Mouse (Mus musculus) limb, embryonic 10.5 days (tissue): ENCODE measurements at regions not wholly inside any gene's neighbourhood (a gene's known extent, or its start where the extent isn't known, plus 50 kb on each side); places are given as distances from the start of the nearest gene placed in this dataset.

Source experiments
- DNase-seq: peaks from one replicate; pipeline ENCODE4 v3.0.0-alpha.2; 2017; ENCODE audit warnings: low spot score
- H3K27ac ChIP-seq: fragments of 300-500 bp; sonication (generic); 2 replicates; pipeline ENCODE4 v1.5.1; 2016; ENCODE audit warnings: mild to moderate bottlenecking
- H3K27me3 ChIP-seq: fragments of 300-500 bp; sonication (generic); 2 replicates; pipeline ENCODE4 v1.6.1; 2016; ENCODE audit warnings: low read depth, mild to moderate bottlenecking; ENCODE audit not compliant: poor library complexity, severe bottlenecking
- H3K36me3 ChIP-seq: fragments of 300-500 bp; sonication (generic); 2 replicates; pipeline ENCODE4 v1.6.1; 2016; ENCODE audit warnings: mild to moderate bottlenecking, moderate library complexity
- H3K4me1 ChIP-seq: fragments of 300-500 bp; sonication (generic); 2 replicates; pipeline ENCODE4 v1.6.1; 2016
- H3K4me3 ChIP-seq: fragments of 300-500 bp; sonication (generic); 2 replicates; pipeline ENCODE4 v1.5.1; 2016; ENCODE audit warnings: mild to moderate bottlenecking, moderate library complexity
- H3K9me3 ChIP-seq: fragments of 300-500 bp; sonication (generic); replicated peaks from 2 replicates; pipeline ENCODE4 v1.6.1; 2016; ENCODE audit warnings: mild to moderate bottlenecking
- WGBS: fragments of 180-500 bp; shearing (Covaris S2); methylation state at CpG from one replicate; pipeline ENCODE4 v1.1.7; 2016; 5-methylcytosine and 5-hydroxymethylcytosine counted together

DNA sequence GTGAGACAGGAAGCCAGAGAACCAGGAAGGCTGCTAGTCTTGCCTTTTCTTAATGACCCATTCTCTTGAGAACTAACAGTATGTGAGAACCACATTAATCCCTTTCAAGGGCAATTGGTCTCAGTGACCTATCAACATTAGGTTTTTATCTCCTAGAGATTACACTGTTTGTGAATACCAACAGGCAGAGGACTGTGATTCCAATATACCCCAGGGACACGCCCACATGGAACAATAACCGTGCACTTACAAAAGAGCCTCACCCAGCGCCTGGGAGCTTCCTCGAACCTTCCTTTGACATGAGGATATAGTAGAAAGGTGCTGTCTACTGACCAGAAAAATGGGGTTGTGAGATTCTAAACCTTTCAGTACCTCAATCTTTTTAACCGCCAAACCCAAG is 157.6 kb upstream of the Kif2a start:
- no peaks in the 10 kb centered on the region for H3K9me3 ChIP-seq
- WGBS, result 93% methylated on average over 5 of the region's 5 CpGs

GRCm38 (mm10) chr13:107177595-107177994 is 155.7 kb upstream of the Kif2a start:
- no peak overlapping the region for H3K27ac ChIP-seq
- no peaks in the 10 kb centered on the region for H3K36me3 ChIP-seq
- DNase-seq, result no peak
- 94% methylated on average over 7 of the region's 7 CpGs for WGBS
- no peak overlapping the region for H3K4me3 ChIP-seq
- no peaks in the 10 kb centered on the region for H3K27me3 ChIP-seq
- H3K9me3 ChIP-seq, result no peaks in the 10 kb centered on the region
- H3K4me1 ChIP-seq, result peaks cover 9% of the 10 kb centered on the region; the same call in 1 of the 2 replicates

More for the DNA sequence above, 157.6 kb upstream of the Kif2a start:
- Histone ChIP-seq H3K27ac (no peak overlapping the region), H3K4me3 (no peak overlapping the region), H3K27me3 (no peaks in the 10 kb centered on the region), H3K4me1 (peaks cover 9% of the 10 kb centered on the region; the same call in 1 of the 2 replicates), H3K36me3 (no peaks in the 10 kb centered on the region)
- no peak for DNase-seq

DNA sequence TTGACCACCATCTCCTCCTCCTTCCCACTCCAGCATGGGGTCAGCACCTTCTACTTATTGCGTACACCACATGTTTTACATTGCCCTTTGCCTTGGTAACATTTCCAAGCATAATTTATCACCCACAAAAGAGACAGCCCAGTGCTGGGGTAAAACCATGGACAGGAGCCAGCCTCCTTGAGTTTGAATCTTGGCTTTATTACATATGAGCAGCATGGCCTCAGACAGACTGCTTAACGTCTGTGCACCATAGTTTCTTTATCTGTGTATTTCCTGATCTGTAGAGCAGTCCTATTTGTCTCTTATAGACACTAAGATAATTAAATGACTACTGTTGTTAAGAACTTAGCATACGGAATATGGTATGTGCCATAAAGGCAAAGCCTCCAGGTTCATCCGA is 154.0 kb upstream of the Kif2a start:
- H3K36me3 ChIP-seq, result no peaks in the 10 kb centered on the region
- H3K9me3 ChIP-seq, result no peaks in the 10 kb centered on the region
- peaks cover 9% of the 10 kb centered on the region; the same call in 1 of the 2 replicates for H3K4me1 ChIP-seq
- no peak overlapping the region for H3K4me3 ChIP-seq
- no peak for DNase-seq
- H3K27ac ChIP-seq, result no peak overlapping the region
- H3K27me3 ChIP-seq, result no peaks in the 10 kb centered on the region
- WGBS, result 69% methylated on average over 4 of the region's 4 CpGs

DNA sequence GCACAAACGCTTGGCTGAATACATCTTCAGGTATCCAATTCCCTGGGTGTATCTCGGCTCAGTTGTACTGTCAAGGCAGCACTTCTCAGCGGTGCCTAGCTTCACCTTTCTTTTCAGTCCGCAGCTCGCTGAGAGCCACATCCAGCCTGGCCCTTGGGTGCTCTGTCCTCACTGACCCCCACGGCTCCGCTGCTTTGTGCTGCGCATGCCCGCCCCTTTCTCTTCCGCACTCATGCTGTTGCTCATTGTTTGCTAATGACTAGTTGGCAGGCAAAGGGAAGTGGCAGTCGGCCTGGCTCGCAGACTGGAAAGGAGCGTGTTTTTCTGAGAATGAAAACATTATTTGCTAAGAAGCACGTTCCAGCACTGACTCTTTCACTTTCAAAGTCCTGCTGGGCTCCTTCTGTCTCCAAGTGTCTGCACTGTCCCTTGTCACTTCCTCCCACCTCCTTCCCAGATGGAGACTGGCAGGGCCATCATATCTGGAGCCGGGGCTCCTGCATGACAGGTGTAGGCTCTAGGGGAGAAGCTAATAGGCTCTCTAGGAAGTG is 146.7 kb upstream of the Kif2a start:
- Histone ChIP-seq H3K27ac (peak overlapping the region; percentile 46; the same call in 1 of the 2 replicates), H3K27me3 (peaks cover 6% of the 10 kb centered on the region; the same call in 1 of the 2 replicates), H3K4me3 (peak overlapping the region; percentile 40), H3K36me3 (no peaks in the 10 kb centered on the region), H3K9me3 (no peaks in the 10 kb centered on the region), H3K4me1 (peaks cover 10% of the 10 kb centered on the region)
- peak; percentile 45 for DNase-seq
- 25% methylated on average over 15 of the region's 15 CpGs for WGBS

DNA sequence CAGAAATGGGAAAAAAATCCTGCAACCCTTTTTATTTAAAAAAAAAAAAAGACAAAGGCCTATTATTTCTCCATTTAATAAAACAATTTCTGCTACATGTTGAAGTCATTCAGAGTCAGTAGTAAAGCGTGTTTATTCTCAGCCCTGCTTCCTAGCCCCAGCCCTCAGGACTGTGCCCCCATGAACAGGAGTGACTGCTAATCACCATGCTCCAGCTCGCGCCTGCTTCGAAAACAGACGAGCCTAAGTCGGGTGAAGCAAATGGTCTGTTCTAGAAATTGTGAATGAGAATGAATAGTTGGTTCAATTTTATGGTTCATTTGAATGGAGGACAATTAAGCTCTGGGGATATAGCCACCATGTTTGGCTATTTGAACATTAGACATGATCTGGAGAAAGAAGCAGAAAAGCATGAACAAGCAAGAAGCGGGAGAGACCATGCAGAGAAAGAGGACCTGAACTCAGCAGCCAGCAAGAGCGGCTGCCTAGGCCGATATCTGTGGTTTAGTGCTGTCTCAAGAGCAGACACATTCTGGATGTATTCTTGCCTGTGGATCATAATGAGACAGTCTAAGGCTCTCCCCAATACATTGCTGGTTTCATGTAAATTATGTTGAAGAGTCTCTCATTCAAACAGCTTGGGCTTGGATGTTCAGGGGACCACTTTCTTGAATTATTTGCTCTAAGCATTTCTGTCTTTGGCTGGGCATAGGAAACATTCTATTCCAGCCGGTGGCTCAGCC is 146.1 kb upstream of the Kif2a start:
- DNase-seq, result no peak
- H3K9me3 ChIP-seq, result no peaks in the 10 kb centered on the region
- peak overlapping the region; percentile 46; the same call in 1 of the 2 replicates for H3K27ac ChIP-seq
- 80% methylated on average over 10 of the region's 10 CpGs for WGBS
- H3K27me3 ChIP-seq, result peaks cover 6% of the 10 kb centered on the region; the same call in 1 of the 2 replicates
- peak overlapping the region; percentile 40 for H3K4me3 ChIP-seq
- peaks cover 10% of the 10 kb centered on the region for H3K4me1 ChIP-seq
- no peaks in the 10 kb centered on the region for H3K36me3 ChIP-seq

DNA sequence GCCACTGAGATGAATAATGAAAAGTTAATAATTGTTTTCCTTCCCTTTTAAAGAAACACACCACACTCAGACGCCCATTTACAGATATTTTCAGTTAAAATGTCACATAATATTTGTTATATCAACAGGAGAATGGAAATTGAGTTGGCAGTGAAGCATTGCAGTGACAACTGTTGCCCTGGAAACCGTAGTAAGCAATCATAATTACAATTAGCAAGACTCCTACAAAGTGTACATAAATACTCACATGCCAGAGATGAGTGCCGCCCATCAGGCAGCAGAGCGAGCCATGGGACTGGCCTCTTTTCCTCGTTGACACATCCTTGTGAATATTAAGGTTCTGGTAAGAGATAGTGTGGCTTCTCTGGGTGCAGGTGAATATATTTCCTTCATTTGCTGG is 129.6 kb upstream of the Kif2a start:
- Histone ChIP-seq H3K4me3 (no peak overlapping the region), H3K27ac (no peak overlapping the region), H3K9me3 (no peaks in the 10 kb centered on the region), H3K27me3 (no peaks in the 10 kb centered on the region), H3K36me3 (no peaks in the 10 kb centered on the region), H3K4me1 (no peaks in the 10 kb centered on the region)
- no peak for DNase-seq
- WGBS, result 88% methylated on average over 5 of the region's 5 CpGs

- no peak overlapping the region for H3K4me3 ChIP-seq
- H3K27ac ChIP-seq, result no peak overlapping the region
- no peaks in the 10 kb centered on the region for H3K36me3 ChIP-seq
- no peaks in the 10 kb centered on the region for H3K27me3 ChIP-seq
- WGBS, result 81% methylated on average over 4 of the region's 4 CpGs
- no peaks in the 10 kb centered on the region for H3K4me1 ChIP-seq
- no peak for DNase-seq
- no peaks in the 10 kb centered on the region for H3K9me3 ChIP-seq
Measured at GRCm38 (mm10) chr13:107141209-107141608, 119.3 kb upstream of the Kif2a start.

DNA sequence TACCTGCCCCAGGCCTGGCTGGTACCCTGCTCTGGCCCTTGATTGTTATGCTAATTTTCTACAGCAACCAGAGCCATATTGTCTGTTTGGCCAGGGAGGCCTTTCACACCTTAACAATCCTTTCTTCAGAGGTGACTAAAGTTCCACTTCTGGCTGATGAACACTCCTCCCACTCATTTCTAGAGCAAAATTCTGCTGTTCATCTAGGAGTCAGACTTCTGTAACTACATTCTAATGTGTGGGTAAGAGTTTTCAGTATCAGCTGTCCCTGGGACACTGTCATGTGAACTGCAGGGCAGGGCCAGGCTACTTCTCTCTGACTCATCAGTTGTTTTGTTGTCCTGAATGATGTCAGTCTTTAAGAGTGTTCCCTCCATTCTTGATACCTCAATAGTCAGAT is 112.2 kb upstream of the Kif2a start:
- Histone ChIP-seq H3K4me3 (no peak overlapping the region), H3K27ac (no peak overlapping the region), H3K9me3 (no peaks in the 10 kb centered on the region), H3K4me1 (no peaks in the 10 kb centered on the region), H3K36me3 (no peaks in the 10 kb centered on the region), H3K27me3 (no peaks in the 10 kb centered on the region)
- DNase-seq, result no peak

DNA sequence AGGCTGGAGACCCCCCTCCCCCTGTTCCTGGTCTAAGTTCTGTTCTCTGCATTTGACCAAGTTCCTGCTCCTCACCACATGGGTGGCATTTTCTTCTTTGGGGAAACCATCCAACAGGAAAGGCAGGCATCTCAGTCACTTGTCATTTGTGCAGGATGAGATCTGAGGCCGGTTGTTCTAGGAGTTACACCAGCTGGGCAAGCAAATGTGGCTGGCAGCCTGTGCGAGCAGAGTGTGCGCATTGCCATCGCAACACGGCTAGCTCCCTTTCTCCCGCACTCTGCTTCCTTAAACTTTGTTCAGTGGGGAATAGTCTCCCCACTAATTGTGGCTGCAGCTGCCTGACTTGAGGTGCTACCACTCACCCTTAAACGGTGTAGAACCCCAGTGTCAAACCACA is 104.7 kb upstream of the Kif2a start:
- peaks cover 3% of the 10 kb centered on the region; the same call in 1 of the 2 replicates for H3K4me1 ChIP-seq
- no peak for DNase-seq
- 94% methylated on average over 7 of the region's 7 CpGs for whole genome bisulfite sequencing
- no peaks in the 10 kb centered on the region for H3K36me3 ChIP-seq
- no peak overlapping the region for H3K4me3 ChIP-seq
- no peaks in the 10 kb centered on the region for H3K27me3 ChIP-seq
- H3K27ac ChIP-seq, result no peak overlapping the region
- no peaks in the 10 kb centered on the region for H3K9me3 ChIP-seq

DNA sequence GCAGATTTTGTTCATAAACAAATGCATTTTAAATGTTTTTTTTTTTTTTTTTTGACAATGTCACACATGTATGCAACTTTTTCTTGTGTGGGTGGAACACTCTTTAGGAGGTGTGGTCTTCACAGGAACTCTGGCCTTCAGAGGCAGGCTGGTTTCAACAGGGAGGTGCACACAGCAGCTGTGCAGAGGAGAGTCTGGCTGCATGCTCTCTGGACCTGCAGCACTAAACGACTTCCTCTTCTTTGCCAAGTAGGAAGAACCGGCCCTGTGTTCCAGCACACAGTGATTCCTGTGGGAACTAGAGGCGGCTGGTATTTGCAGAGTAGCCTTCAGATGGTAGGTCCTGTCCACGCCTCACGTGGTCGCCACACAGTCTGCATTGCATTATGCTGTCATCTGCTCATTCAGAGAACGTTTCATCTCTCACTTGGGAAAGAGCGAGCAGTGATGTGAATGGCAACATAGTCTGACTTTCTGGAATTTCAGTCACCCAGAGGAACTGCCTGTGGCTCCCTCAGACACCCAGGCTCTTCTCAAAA is 102.3 kb upstream of the Kif2a start:
- Histone ChIP-seq H3K27ac (no peak overlapping the region), H3K4me1 (peaks cover 3% of the 10 kb centered on the region; the same call in 1 of the 2 replicates), H3K4me3 (no peak overlapping the region), H3K36me3 (no peaks in the 10 kb centered on the region), H3K9me3 (no peaks in the 10 kb centered on the region), H3K27me3 (no peaks in the 10 kb centered on the region)
- 70% methylated on average over 8 of the region's 8 CpGs for WGBS
- DNase-seq, result no peak

GRCm38 (mm10) chr13:107113949-107114690 is 92.2 kb upstream of the Kif2a start:
- WGBS, result 63% methylated on average over 22 of the region's 22 CpGs
- Histone ChIP-seq H3K4me3 (no peak overlapping the region), H3K4me1 (no peaks in the 10 kb centered on the region), H3K9me3 (no peaks in the 10 kb centered on the region), H3K36me3 (no peaks in the 10 kb centered on the region), H3K27ac (no peak overlapping the region), H3K27me3 (no peaks in the 10 kb centered on the region)
- peak; percentile 83 for DNase-seq

- Histone ChIP-seq H3K27ac (no peak overlapping the region), H3K4me1 (no peaks in the 10 kb centered on the region), H3K36me3 (no peaks in the 10 kb centered on the region), H3K27me3 (no peaks in the 10 kb centered on the region), H3K9me3 (no peaks in the 10 kb centered on the region), H3K4me3 (no peak overlapping the region)
- DNase-seq, result no peak
- WGBS, result 97% methylated on average over 5 of the region's 5 CpGs
Measured at GRCm38 (mm10) chr13:107108045-107108444, 86.1 kb upstream of the Kif2a start.

- Histone ChIP-seq H3K36me3 (no peaks in the 10 kb centered on the region), H3K9me3 (no peaks in the 10 kb centered on the region), H3K4me3 (no peak overlapping the region), H3K27me3 (no peaks in the 10 kb centered on the region), H3K4me1 (no peaks in the 10 kb centered on the region), H3K27ac (no peak overlapping the region)
- no peak for DNase-seq
- 77% methylated on average over 9 of the region's 9 CpGs for WGBS
Measured at GRCm38 (mm10) chr13:107107572-107107971, 85.6 kb upstream of the Kif2a start.
